Mouse (Mus musculus) liver, postnatal 0 days (tissue): Measurements from ENCODE around the gene Hdac9.

ENCODE experiments used
- CTCF ChIP-seq: sonication (generic); IDR thresholded peaks from 2 replicates; pipeline ENCODE4 v1.5.1; 2016; ENCODE audit warnings: antibody characterized with exemption, low read depth
- EP300 ChIP-seq: IDR thresholded peaks from 2 replicates; pipeline ENCODE4 v1.6.1; 2016; ENCODE audit warnings: antibody characterized with exemption, low read depth, mild to moderate bottlenecking

DNA sequence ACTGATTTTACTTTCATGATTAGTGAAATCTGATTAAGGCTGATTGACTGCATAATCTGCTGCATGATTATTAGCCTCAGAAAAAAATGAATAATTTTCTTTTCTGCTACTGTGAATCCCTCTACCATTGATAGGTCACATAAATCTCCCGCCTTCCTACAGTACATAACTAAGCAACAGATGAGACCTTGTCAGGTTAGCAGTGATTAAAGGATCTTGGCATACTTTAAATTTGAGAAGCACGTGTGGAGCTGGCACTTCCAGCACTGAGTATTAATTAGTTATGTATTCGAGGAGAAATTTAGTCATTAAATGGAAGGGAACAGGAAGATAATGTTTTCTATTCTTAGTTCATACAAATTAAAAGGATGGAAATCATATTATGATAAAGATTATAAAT is 347.8 kb downstream of the Hdac9 start:
- TF ChIP-seq CTCF (no peak), EP300 (no peak)
